Mouse (Mus musculus): ENCODE measurements around the gene Magohb.

- TF ChIP-seq CTCF (IDR thresholded peaks at IDR 0.05; ENCODE audit: control insufficient read depth, insufficient read depth, insufficient replicate concordance, low read depth, low read length) (no peak), POLR2A (IDR thresholded peaks at IDR 0.05; ENCODE audit: control insufficient read depth, low read depth, low read length) (no peak)
Observed at GRCm38 (mm10) chr6:131270312-131270711, 22.7 kb downstream of the Magohb start.
